Mouse (Mus musculus): Measurements from ENCODE around the gene Naglu.

GRCm38 (mm10) chr11:101030808-101031156 lies 39.0 kb upstream of the Naglu start:
- no peak for TF ChIP-seq CTCF (IDR thresholded peaks at IDR 0.05)
- no peak for TF ChIP-seq EP300 (IDR thresholded peaks at IDR 0.05)

All from lung, postnatal 0 days (tissue).